Mouse (Mus musculus) small intestine, adult 2 months (tissue): Measurements from ENCODE around the gene Ccl25.

Experiments
- CTCF ChIP-seq: fragments of 200-500 bp; IDR thresholded peaks from 2 replicates; pipeline ENCODE4 v1.5.1; 2012; ENCODE audit warnings: low read depth, mild to moderate bottlenecking, control low read depth, inconsistent platforms, low read length, moderate library complexity, mixed read lengths; ENCODE audit not compliant: insufficient replicate concordance, insufficient read length; ENCODE audit errors: extremely low read depth
- POLR2A ChIP-seq: fragments of 200-500 bp; IDR thresholded peaks from 2 replicates; pipeline ENCODE4 v1.6.1; 2012; ENCODE audit warnings: low read depth, mild to moderate bottlenecking, control low read depth, inconsistent platforms, low read length, moderate library complexity

- TF ChIP-seq CTCF (0 out of 2 replicates have a peak, but pooled peaks have one; percentile 21), POLR2A (peak; percentile 72)
Measured at GRCm38 (mm10) chr8:4275275-4276110, 49.5 kb upstream of the Ccl25 start, which contains the start of gene Timm44.
